7 mouse cellular contexts compared by ENCODE assay signal in the genomic region with DNA sequence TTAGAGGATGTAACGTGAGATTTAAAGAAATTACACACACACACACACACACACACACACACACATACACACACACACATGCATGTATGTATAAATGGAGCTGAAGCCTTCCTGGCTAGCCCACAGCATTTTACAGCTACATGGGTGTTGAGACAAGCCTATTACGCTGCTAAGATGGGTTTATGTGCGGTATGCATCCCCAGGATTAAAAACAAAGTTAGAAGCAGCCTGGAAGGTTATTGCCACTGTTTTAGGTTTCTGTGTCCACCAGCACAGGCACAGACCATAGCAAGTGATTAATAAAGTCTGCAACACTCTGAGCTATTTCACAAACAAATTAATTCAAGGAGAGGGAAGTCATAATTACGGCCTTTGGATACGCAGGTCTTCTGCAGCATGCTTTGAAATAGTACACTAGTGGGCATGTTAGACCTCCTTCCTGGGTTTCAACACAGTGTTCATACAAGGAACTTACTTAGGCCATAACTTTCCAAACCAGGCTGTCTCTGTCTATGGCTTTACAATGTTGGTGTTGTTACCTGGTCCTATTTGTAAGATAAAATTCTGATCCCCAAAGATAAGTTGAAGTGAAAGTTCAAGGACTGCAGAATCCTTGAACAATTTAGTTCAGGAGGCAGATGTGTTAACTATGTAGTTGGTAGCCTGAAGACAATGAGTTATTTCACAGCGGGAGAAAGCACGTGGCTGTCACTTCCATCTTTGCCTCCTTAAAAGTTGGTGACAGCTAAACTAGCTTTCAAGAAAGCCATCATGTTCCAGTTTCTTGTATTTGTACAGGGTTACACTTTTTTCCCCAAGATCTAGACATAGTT. TPM values are rescaled to one million over a fixed set of nuclear protein-coding genes. Genes with fewer than 3 reads are reported as not detected.
DNase-seq lines count a peak whose midpoint lies in the region; ATAC-seq and TF ChIP-seq lines count a peak whose summit lies in the region.

No protein-coding gene starts in this region.

- H3K4me2 ChIP-seq in hindbrain, postnatal 0 days (ENCODE audit: low read depth, low read length) = peak overlapping the region; percentile 80
- peak overlapping the region; percentile 81 for H3K4me2 ChIP-seq in myocyte (ENCODE audit: low read depth)

- ATAC-seq in hindbrain, postnatal 0 days = no peak

- peaks cover 55% of the 10 kb centered on the region for H3K79me2 ChIP-seq in myocyte (ENCODE audit: control insufficient read depth, insufficient read depth)

- H3K4me1 ChIP-seq in thymus, adult 2 months (replicated peaks; ENCODE audit: control insufficient read depth, insufficient read depth, low read length) = peaks cover 16% of the 10 kb centered on the region
- H3K4me1 ChIP-seq in embryonic facial prominence, embryonic 10.5 days = peaks cover 46% of the 10 kb centered on the region
- H3K4me1 ChIP-seq in hindbrain, postnatal 0 days (ENCODE audit: insufficient read depth, low read length) = 0 out of 2 replicates have a peak, but pooled peaks cover 9% of the 10 kb centered on the region

- H3K27me3 ChIP-seq in thymus, adult 2 months (ENCODE audit: control insufficient read depth, insufficient read depth, low read length) = no peaks in the 10 kb centered on the region
- H3K27me3 ChIP-seq in embryonic facial prominence, embryonic 10.5 days (replicated peaks; ENCODE audit: low read depth, poor library complexity, severe bottlenecking) = no peaks in the 10 kb centered on the region
- H3K27me3 ChIP-seq in hindbrain, postnatal 0 days (ENCODE audit: insufficient read depth, low read length) = no peaks in the 10 kb centered on the region
- no peaks in the 10 kb centered on the region for H3K27me3 ChIP-seq in myocyte (ENCODE audit: control insufficient read depth, insufficient read depth, insufficient read length)

- TF ChIP-seq POLR2A in thymus, adult 2 months (IDR thresholded peaks at IDR 0.05; ENCODE audit: control insufficient read depth, extremely low read depth, insufficient read depth, low read length, poor library complexity) = no peak
- TF ChIP-seq POLR2A in myocyte (IDR thresholded peaks at IDR 0.05; ENCODE audit: insufficient read length, low read depth) = no peak

- H3K27ac ChIP-seq in thymus, adult 2 months (ENCODE audit: control insufficient read depth, insufficient read depth, low read length) = peak overlapping the region; percentile 29; the same call in 1 of the 2 replicates
- peak overlapping the region; percentile 99 for H3K27ac ChIP-seq in embryonic facial prominence, embryonic 10.5 days (replicated peaks)
- peak overlapping the region; percentile 29; the same call in 1 of the 2 replicates for H3K27ac ChIP-seq in hindbrain, postnatal 0 days

- no peak overlapping the region for H3K4me3 ChIP-seq in thymus, adult 2 months (ENCODE audit: control insufficient read depth, insufficient read depth, low read length)
- H3K4me3 ChIP-seq in embryonic facial prominence, embryonic 10.5 days = peak overlapping the region; percentile 90
- H3K4me3 ChIP-seq in hindbrain, postnatal 0 days (ENCODE audit: low read length) = peak overlapping the region; percentile 76
- H3K4me3 ChIP-seq in myocyte = peak overlapping the region; percentile 43

- H3K9ac ChIP-seq in hindbrain, postnatal 0 days (replicated peaks; ENCODE audit: low read length) = no peak overlapping the region

- 12% methylated on average over 7 of the region's 7 CpGs for WGBS in thymus, adult 2 months
- 39% methylated on average over 7 of the region's 7 CpGs for WGBS in embryonic facial prominence, embryonic 10.5 days
- whole genome bisulfite sequencing in hindbrain, postnatal 0 days = 33% methylated on average over 7 of the region's 7 CpGs

- H3K9me3 ChIP-seq in embryonic facial prominence, embryonic 10.5 days = no peaks in the 10 kb centered on the region
- H3K9me3 ChIP-seq in hindbrain, postnatal 0 days (ENCODE audit: low read length) = no peaks in the 10 kb centered on the region

- no peaks in the 10 kb centered on the region for H3K36me3 ChIP-seq in thymus, adult 2 months (ENCODE audit: control insufficient read depth, insufficient read depth, low read length)
- H3K36me3 ChIP-seq in embryonic facial prominence, embryonic 10.5 days (replicated peaks) = no peaks in the 10 kb centered on the region
- H3K36me3 ChIP-seq in hindbrain, postnatal 0 days (ENCODE audit: insufficient read depth, low read length) = no peaks in the 10 kb centered on the region
- H3K36me3 ChIP-seq in myocyte (ENCODE audit: control insufficient read depth, insufficient read depth) = no peaks in the 10 kb centered on the region

- TF ChIP-seq CTCF in thymus, adult 2 months (IDR thresholded peaks at IDR 0.05; ENCODE audit: borderline replicate concordance, control insufficient read depth, extremely low read depth, insufficient read depth, low read length, poor library complexity) = no peak
- no peak for TF ChIP-seq CTCF in hindbrain, postnatal 0 days (IDR thresholded peaks at IDR 0.05; ENCODE audit: low read depth)

- H3ac ChIP-seq in myocyte (ENCODE audit: control insufficient read depth, insufficient read length) = peak overlapping the region; percentile 65

- no peak for DNase-seq in thymus, adult 2 months
- DNase-seq in thymus, postnatal 4 days = no peak
- DNase-seq in embryonic facial prominence, embryonic 10.5 days (ENCODE audit: low spot score) = peak; percentile 37
- DNase-seq in hindbrain, postnatal 0 days (ENCODE audit: low spot score) = no peak
- no peak for DNase-seq in thymus, postnatal 10 days (ENCODE audit: low spot score in 2 of 2)
- DNase-seq in cerebellum, adult 9-10 months = no peak

TF ChIP-seq in myocyte, 11 proteins besides CTCF, POLR2A, EP300 and RAD21:
- no peak for TF ChIP-seq CEBPB (IDR thresholded peaks at IDR 0.05; ENCODE audit: insufficient read depth, poor library complexity, severe bottlenecking)
- peak; percentile 47 for TF ChIP-seq MAX (IDR thresholded peaks at IDR 0.05; ENCODE audit: low read depth)
- peak; percentile 16 for TF ChIP-seq USF1 (IDR thresholded peaks at IDR 0.05; ENCODE audit: low read depth)

RNA-seq across cellular contexts. Expression of gene Mbnl1, which starts 29.7 kb away (rescaled TPM):
- 291 and 334 TPM in 2 replicates for polyA plus RNA-seq in thymus, adult 2 months (2012; rRNA removed)
- 52.2 and 55.0 TPM in 2 replicates for polyA plus RNA-seq in embryonic facial prominence, embryonic 10.5 days (2016; fragmentation: Nextera tagmentation; extraction: Ambion mirVana)
- 71.4 and 90.8 TPM in 2 replicates for total RNA-seq in hindbrain, postnatal 0 days (2014; rRNA removed)
- 52.7 and 56.2 TPM in 2 replicates for polyA plus RNA-seq in hindbrain, postnatal 0 days (2015; fragmentation: Nextera tagmentation; extraction: Ambion mirVana)
- 24.7 TPM for polyA plus RNA-seq in myocyte (2012; fragmentation: generic; extraction: Trizol)

Comparison
In these comparisons a context has a peak if more than half of its experiments do, and no peak if none do; other contexts are left out.
1. H3K27ac ChIP-seq: peak in every context shown above with its lines; median percentile 99 in embryonic facial prominence, embryonic 10.5 days; 29 in thymus, adult 2 months; 29 in hindbrain, postnatal 0 days.